Mouse (Mus musculus) hindbrain, embryonic 14.5 days (tissue): ENCODE data around the gene Ptpro. TPM values are rescaled to one million over a fixed set of nuclear protein-coding genes. Genes with fewer than 3 reads are reported as not detected.
"Not testable (repeated sequence)": the region's sequence is repeated elsewhere in the genome, so short reads cannot be mapped to it uniquely, and the experiment has no call there.

Experiments
- ATAC-seq: fragments of 200-750 bp; cut with Nextera tagmentation; 2 replicates; pipeline ENCODE4 v1.8.0; 2017; ENCODE audit warnings: moderate number of reproducible peaks, mild to moderate bottlenecking, moderate TSS enrichment, moderate library complexity; ENCODE audit not compliant: low FRiP score
- DNase-seq: peaks from one replicate; pipeline ENCODE4 v3.0.0-alpha.2; 2015; ENCODE audit warnings: low spot score
- H3K27ac ChIP-seq: fragments of 300-500 bp; sonication (generic); 2 replicates; pipeline ENCODE4 v1.5.1; 2014; ENCODE audit warnings: mild to moderate bottlenecking, moderate library complexity
- H3K27me3 ChIP-seq: fragments of 300-500 bp; sonication (generic); 2 replicates; pipeline ENCODE4 v1.6.1; 2014; ENCODE audit warnings: mild to moderate bottlenecking, low read length, mixed read lengths; ENCODE audit not compliant: control insufficient read depth, insufficient read depth
- H3K36me3 ChIP-seq: fragments of 300-500 bp; sonication (generic); replicated peaks from 2 replicates; pipeline ENCODE4 v1.6.1; 2014; ENCODE audit not compliant: control insufficient read depth, insufficient read depth
- H3K4me1 ChIP-seq: fragments of 300-500 bp; sonication (generic); replicated peaks from 2 replicates; pipeline ENCODE4 v1.6.1; 2014; ENCODE audit warnings: antibody characterized with exemption, low read length, mixed read lengths; ENCODE audit not compliant: control insufficient read depth, insufficient read depth
- H3K4me2 ChIP-seq: fragments of 300-500 bp; sonication (generic); replicated peaks from 2 replicates; pipeline ENCODE4 v1.6.1; 2014; ENCODE audit warnings: mild to moderate bottlenecking, moderate library complexity
- H3K4me3 ChIP-seq: fragments of 300-500 bp; sonication (generic); replicated peaks from 2 replicates; pipeline ENCODE4 v1.5.1; 2014; ENCODE audit warnings: mild to moderate bottlenecking, low read length
- H3K9ac ChIP-seq: fragments of 300-500 bp; sonication (generic); 2 replicates; pipeline ENCODE4 v1.6.1; 2014
- H3K9me3 ChIP-seq: fragments of 300-500 bp; sonication (generic); 2 replicates; pipeline ENCODE4 v1.6.1; 2016; ENCODE audit warnings: low read length; ENCODE audit not compliant: control insufficient read depth
- WGBS: fragments of 180-500 bp; shearing (Covaris S2); extraction: QIAGEN DNeasy Blood & Tissue Kit; methylation state at CpG from one replicate; pipeline ENCODE4 v1.1.7; 2014; 5-methylcytosine and 5-hydroxymethylcytosine counted together
- polyA plus RNA-seq: library from polyadenylated mRNA; unstranded; fragments of >200 nt; fragmentation: Nextera tagmentation; extraction: Ambion mirVana; gene quantifications from 2 replicates; pipeline ENCODE4 v1.2.1, GENCODE M21; 2014

Gene Ptpro
- polyA plus RNA-seq, 1 experiment from 2014 or later: 54.6 TPM

- Histone ChIP-seq H3K27ac (no peak overlapping the region), H3K4me2 (no peak overlapping the region), H3K27me3 (no peaks in the 10 kb centered on the region), H3K9ac (no peak overlapping the region), H3K36me3 (peaks cover 19% of the 10 kb centered on the region; the same call in 1 of the 2 replicates), H3K4me1 (0 out of 2 replicates have a peak, but pooled peaks cover 3% of the 10 kb centered on the region), H3K4me3 (no peak overlapping the region), H3K9me3 (no peaks in the 10 kb centered on the region)
- DNase-seq: no peak
- ATAC-seq: no peak
- WGBS: 94% methylated on average over 12 of the region's 12 CpGs
These were observed 191.0 kb downstream of the Ptpro start for GRCm38 (mm10) chr6:137443089-137443488.

- H3K27me3 ChIP-seq, H3K9ac ChIP-seq, H3K4me3 ChIP-seq, H3K9me3 ChIP-seq, H3K4me2 ChIP-seq, DNase-seq, H3K27ac ChIP-seq, H3K4me1 ChIP-seq, ATAC-seq: not testable (repeated sequence)
- WGBS: 80% methylated on average over 7 of the region's 7 CpGs
- H3K36me3 ChIP-seq: peaks cover 19% of the 10 kb centered on the region; the same call in 1 of the 2 replicates
These were observed 194.0 kb downstream of the Ptpro start for GRCm38 (mm10) chr6:137446116-137446515.

- DNase-seq (peak; percentile 85), ATAC-seq (peak; percentile 85)
- Histone ChIP-seq H3K4me3 (no peak overlapping the region), H3K36me3 (peaks cover 3% of the 10 kb centered on the region; the same call in 1 of the 2 replicates), H3K4me1 (no peaks in the 10 kb centered on the region), H3K9ac (no peak overlapping the region), H3K27ac (no peak overlapping the region), H3K27me3 (no peaks in the 10 kb centered on the region), H3K4me2 (no peak overlapping the region), H3K9me3 (no peaks in the 10 kb centered on the region)
- 14% methylated on average over 10 of the region's 10 CpGs for WGBS
These were observed 203.5 kb downstream of the Ptpro start for GRCm38 (mm10) chr6:137455537-137456041.

GRCm38 (mm10) chr6:137456064-137456463 is 203.9 kb downstream of the Ptpro start:
- H3K27ac ChIP-seq: no peak overlapping the region
- no peak overlapping the region for H3K9ac ChIP-seq
- no peak overlapping the region for H3K4me2 ChIP-seq
- H3K27me3 ChIP-seq: no peaks in the 10 kb centered on the region
- 76% methylated on average over 7 of the region's 7 CpGs for WGBS
- H3K9me3 ChIP-seq: no peaks in the 10 kb centered on the region
- ATAC-seq (peak; percentile 4; the same call in 1 of the 2 replicates), DNase-seq (no peak)
- no peaks in the 10 kb centered on the region for H3K4me1 ChIP-seq
- H3K36me3 ChIP-seq: peaks cover 8% of the 10 kb centered on the region; the same call in 1 of the 2 replicates
- H3K4me3 ChIP-seq: no peak overlapping the region

- H3K4me1 ChIP-seq: no peaks in the 10 kb centered on the region
- no peak overlapping the region for H3K9ac ChIP-seq
- no peak overlapping the region for H3K4me2 ChIP-seq
- no peaks in the 10 kb centered on the region for H3K9me3 ChIP-seq
- peaks cover 18% of the 10 kb centered on the region for H3K36me3 ChIP-seq
- H3K27me3 ChIP-seq: no peaks in the 10 kb centered on the region
- ATAC-seq: no peak
- WGBS: 64% methylated on average over 7 of the region's 7 CpGs
- no peak for DNase-seq
- H3K27ac ChIP-seq: no peak overlapping the region
- no peak overlapping the region for H3K4me3 ChIP-seq
These were observed 205.1 kb downstream of the Ptpro start for GRCm38 (mm10) chr6:137457210-137457609.

GRCm38 (mm10) chr6:137458136-137458535 is 206.0 kb downstream of the Ptpro start:
- no peak overlapping the region for H3K4me3 ChIP-seq
- DNase-seq (no peak), ATAC-seq (no peak)
- H3K4me2 ChIP-seq: no peak overlapping the region
- H3K27ac ChIP-seq: no peak overlapping the region
- no peaks in the 10 kb centered on the region for H3K27me3 ChIP-seq
- H3K9me3 ChIP-seq: no peaks in the 10 kb centered on the region
- H3K4me1 ChIP-seq: no peaks in the 10 kb centered on the region
- WGBS: 86% methylated on average over 7 of the region's 7 CpGs
- H3K9ac ChIP-seq: no peak overlapping the region
- H3K36me3 ChIP-seq: peaks cover 22% of the 10 kb centered on the region

GRCm38 (mm10) chr6:137463771-137464170 is 211.7 kb downstream of the Ptpro start:
- Histone ChIP-seq H3K36me3 (peaks cover 26% of the 10 kb centered on the region), H3K9me3 (no peaks in the 10 kb centered on the region), H3K27me3 (no peaks in the 10 kb centered on the region), H3K4me1 (0 out of 2 replicates have a peak, but pooled peaks cover 5% of the 10 kb centered on the region), H3K4me3 (no peak overlapping the region), H3K27ac (no peak overlapping the region), H3K4me2 (no peak overlapping the region), H3K9ac (no peak overlapping the region)
- WGBS: 89% methylated on average over 5 of the region's 5 CpGs
- DNase-seq (no peak), ATAC-seq (no peak)

GRCm38 (mm10) chr6:137465253-137465652 is 213.1 kb downstream of the Ptpro start:
- Histone ChIP-seq H3K27me3 (no peaks in the 10 kb centered on the region), H3K4me1 (0 out of 2 replicates have a peak, but pooled peaks cover 9% of the 10 kb centered on the region), H3K4me3 (no peak overlapping the region), H3K9ac (no peak overlapping the region), H3K9me3 (no peaks in the 10 kb centered on the region), H3K36me3 (peaks cover 26% of the 10 kb centered on the region), H3K4me2 (no peak overlapping the region), H3K27ac (no peak overlapping the region)
- WGBS: 47% methylated on average over 2 of the region's 2 CpGs
- ATAC-seq: peak; percentile 71; the same call in 1 of the 2 replicates
- DNase-seq: peak; percentile 71

GRCm38 (mm10) chr6:137466256-137466655 is 214.1 kb downstream of the Ptpro start:
- DNase-seq (no peak), ATAC-seq (no peak)
- Histone ChIP-seq H3K9ac (no peak overlapping the region), H3K4me3 (no peak overlapping the region), H3K27me3 (no peaks in the 10 kb centered on the region), H3K36me3 (peaks cover 20% of the 10 kb centered on the region), H3K4me1 (0 out of 2 replicates have a peak, but pooled peaks cover 13% of the 10 kb centered on the region), H3K9me3 (no peaks in the 10 kb centered on the region), H3K4me2 (no peak overlapping the region), H3K27ac (no peak overlapping the region)
- WGBS: 77% methylated on average over 2 of the region's 2 CpGs
